Mouse (Mus musculus) thymus, postnatal 10 days (tissue): ENCODE measurements at regions not wholly inside any gene's neighbourhood (a gene's known extent, or its start where the extent isn't known, plus 50 kb on each side); places are given as distances from the start of the nearest gene placed in this dataset.
A peak's percentile ranks its signal among the peaks of the same experiment; 100 is the strongest.
"Not testable (repeated sequence)": the region's sequence is repeated elsewhere in the genome, so short reads cannot be mapped to it uniquely, and the experiment has no call there.

Source experiments
- DNase-seq, 2 experiments: peaks; one replicate each; pipeline ENCODE4 v3.0.0; 2021; ENCODE audit warnings: low spot score in 2 of 2

DNA sequence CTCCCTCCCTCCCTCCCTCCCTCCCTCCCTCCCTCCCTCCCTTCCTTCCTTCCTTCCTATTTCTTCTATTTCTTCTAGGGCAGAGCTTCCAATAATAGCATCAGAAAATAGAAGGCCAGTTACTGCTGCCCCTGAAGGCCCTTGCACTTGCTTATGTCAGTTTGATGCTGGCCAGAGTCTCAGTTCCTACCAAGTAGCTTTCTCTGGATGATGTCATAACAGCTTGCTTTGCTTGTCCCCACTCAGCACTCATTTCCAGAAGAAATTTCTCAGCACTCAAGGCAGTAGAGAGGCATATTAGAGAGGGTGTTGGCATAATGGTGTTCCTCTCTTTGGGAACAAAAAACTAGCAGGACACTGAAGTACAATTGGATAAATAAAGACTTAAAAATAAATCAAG, 811.6 kb upstream of the 4930444P10Rik start:
- no peak for DNase-seq

DNA sequence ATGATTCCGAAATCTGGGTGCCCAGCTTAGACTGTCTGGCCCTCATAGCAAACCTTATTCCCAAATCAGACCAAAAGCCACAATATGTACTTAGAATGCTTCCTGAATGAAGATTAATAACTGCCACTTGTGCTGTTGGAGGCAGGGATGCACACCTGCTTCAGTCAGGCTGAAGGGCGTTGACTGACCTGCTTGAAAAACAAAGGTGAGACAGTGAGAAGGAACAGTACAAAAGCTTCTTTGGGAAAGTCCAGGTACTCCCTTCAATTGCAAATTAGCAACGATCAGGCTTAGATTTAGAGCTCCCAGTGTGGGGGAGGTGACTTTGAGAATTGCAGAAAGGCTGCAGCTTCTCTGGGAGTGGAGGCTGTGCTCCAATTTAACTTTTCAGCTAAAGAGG, 775.3 kb upstream of the 4930444P10Rik start:
- not testable (repeated sequence) for DNase-seq

DNA sequence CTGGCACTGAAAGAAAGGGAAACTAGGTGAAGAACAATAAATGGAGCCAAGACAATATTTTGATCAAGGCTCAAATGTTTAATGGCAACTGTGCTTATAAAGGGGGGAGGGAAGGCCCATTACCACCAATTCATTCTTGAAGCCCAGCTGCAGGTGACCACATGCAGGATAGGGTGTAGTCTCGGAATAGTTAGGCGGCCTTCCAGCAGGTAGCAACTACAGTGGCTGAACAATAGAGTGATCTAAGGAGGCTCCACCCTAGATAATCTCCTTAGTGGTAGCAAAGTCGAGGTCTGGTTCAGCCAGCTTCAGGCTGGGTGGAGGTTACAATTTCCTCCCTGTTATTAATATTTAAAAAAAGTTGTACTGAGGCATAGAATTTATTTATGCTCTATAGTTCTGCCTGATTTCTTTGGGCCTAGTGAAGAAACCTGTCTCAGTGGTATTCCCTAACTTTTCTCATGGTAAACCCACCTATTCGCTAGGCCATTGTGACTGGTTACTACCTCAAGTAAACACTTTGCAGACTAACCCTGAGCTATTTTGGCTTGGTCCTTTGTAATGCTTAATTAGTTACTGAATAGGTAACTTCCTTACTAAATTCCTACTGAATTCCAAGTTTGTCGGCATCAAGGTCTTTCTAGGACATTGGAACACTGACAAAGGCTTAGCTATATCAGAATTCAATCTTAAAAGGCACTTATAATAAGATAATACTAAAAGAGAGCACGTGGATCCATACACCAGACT, 774.1 kb upstream of the 4930444P10Rik start:
- DNase-seq = not testable (repeated sequence)

DNA sequence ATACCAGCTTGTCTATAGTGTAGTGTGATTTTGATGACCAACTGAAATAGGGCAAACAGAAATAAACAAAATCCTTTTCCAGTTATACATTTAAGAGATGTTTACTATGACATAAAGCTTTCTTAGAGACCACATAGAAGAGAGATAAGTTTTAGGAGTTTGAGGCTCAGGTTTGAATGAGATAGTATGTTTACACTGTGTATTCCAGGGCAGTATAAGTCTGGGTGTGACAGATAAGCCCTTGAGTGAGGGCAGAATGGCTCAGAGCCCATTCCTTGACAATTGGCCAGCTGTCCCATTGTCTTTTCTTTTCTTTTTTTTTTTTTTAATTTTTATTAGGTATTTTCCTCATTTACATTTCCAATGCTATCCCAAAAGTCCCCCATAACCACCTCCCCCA, 744.0 kb upstream of the 4930444P10Rik start:
- DNase-seq = no peak

DNA sequence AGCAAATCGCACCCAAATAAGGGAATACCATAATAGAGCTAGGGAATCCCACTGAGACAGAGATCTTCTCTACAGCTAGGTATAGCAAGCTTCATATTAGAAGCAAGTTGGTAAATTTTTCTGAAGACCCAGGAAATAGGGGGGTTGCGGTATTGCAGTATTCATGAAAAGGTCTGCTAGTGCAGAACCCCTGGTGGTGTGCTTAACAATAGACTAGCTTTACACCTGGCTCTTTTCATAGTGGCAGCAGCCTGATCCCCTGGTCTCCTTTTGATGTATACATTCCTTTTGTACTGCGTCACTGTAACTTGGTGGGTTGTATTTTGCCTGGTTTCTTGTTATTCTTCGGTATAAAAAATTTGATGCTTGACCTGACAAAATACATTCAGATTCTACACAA, 731.6 kb upstream of the 4930444P10Rik start:
- DNase-seq = not testable (repeated sequence)

DNA sequence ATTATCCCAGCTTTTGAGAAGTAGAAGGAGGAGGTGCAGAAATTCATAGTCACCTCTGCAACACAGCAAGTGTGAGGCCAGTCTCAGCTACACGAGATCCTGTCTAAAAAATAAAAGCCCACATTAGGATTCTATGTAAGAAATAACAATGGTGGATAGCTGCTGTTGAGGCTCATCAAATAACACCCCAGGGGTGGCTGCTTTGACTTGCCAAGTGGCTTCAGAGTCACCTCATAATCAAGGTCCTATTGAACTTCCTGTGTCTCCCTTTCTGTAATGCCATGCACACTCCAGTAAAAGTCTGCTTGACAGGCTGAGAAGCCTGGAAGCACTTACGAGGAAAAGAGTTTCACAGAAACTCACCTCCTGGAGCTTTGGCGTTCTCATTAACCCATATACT, 730.9 kb upstream of the 4930444P10Rik start:
- no peak for DNase-seq

DNA sequence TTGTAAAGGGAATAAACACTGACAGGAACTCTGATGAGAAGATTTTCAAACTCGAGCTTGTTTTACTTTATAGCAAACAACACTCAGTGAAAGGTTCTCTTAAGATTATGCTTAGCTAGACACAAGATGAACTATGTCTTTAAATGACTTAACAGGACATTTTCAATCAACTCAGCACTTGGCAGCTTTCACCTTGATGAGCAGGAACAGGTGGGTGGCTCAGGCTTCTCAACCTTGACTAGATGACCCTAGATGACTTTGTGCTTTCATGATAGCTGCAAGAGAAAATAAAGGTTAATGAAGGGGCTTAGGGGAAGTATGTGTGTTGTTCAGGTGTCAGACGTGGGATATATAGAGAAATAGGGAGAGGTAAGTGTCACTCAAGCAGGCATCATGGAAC, 728.1 kb upstream of the 4930444P10Rik start:
- no peak for DNase-seq

DNA sequence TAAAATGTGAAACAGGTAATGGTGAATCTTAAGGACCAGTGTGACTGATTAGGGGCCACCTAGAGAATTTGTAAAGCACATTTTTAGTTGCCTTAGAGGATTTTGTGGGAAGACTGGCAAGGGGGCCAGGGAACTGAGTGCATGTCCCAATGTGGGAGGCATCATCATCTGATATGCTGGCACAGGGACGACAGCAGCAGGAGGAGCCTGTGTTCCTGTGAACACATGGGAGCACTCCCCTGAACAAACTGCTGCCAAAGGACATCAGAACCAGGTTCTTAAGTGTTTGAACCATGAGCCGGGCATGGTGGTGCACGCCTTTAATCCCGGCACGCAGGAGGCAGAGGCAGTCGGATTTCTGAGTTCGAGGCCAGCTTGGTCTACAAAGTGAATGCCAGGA, 723.4 kb upstream of the 4930444P10Rik start:
- no peak for DNase-seq

DNA sequence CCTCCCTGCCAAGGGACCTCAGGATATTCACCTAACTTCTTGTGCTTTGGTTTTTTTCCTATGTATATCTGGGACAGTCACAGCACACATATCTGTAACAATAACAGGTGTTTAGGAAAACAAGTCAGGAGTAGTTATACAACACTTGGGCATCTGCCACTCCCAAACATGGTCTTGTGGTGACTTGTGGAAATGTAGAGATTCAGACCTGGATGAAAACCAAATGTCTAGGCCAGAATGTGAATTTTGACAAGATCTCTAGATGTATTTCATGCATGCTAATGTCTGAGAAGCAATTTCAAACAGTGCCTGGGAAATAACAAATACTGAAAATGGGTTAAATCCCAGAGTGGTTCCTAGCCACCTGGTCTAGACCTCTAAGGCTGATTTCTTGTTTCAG, 722.6 kb upstream of the 4930444P10Rik start:
- DNase-seq = no peak

DNA sequence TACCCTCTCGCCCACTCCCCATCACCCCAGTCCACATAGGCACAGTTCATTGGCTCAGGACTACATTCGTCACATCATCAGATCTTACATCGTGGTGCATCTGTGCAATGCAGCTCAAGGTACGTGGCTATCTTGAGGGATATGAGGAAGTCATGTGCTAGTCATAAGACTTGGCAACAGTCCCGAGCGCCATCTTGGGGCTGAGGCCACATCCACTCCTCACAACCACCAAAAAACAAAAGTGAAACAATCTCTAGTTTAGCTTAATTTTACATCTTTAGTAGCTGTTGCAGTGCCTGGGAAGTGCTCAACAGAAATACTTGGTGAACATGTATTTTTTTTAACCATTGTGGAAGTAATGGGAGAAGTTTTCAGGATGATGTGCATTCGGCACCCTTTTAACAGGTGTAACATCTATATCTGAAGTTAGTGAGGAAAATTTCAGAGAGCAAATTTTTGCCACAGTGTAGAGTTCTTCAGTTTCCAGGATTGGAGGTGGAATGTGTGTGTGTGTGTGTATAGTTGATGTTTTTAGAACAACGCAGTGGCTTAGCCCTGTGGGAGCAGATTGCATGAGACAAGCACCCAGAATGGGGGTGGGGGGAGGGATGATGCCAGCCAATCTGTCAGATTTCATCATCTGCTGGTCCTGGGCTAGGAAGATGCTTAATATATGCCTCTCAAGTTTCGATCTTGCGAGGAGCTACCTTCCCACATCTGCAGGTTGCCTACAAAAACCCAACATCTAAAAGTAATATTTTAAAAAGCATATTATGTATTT, 716.4 kb upstream of the 4930444P10Rik start:
- no peak for DNase-seq

DNA sequence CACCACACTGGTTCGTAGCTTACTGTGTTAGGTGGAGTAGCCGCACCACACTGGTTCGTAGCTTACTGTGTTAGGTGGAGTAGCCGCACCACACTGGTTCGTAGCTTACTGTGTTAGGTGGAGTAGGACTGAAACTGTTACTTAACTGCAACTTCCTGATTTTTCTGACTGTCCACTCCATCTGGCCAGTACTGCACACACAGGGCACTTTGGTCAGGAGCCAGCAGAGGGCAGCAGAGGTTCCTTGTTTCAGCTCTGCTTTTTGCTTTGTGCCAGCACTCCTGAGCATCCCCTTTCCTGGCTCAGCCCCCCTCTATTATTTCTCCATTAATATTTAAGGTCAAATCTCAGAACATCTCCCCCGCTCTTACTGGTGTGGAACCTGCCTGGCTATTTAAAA, 705.2 kb upstream of the 4930444P10Rik start:
- DNase-seq = peak in 1 of 2 experiments; percentile 33

DNA sequence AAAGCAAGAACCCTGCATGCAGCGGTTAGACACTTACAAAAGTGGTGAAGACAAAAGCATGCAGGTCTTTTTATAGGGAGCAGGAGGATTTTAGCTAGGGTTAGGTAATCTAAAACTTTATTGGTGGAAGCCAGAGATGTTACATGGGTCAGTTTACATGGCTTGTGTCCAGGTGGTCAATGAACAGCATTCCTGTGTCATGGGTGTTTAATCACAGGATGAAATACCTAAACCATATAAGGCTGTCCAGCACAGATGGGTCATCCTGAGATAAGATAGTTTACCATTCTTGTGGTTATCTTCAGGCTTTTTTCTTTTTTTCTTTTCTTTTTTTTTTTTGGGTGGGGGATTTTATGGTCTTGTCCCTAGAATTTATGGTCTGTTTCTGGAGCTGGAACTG, 703.3 kb upstream of the 4930444P10Rik start:
- DNase-seq = no peak

DNA sequence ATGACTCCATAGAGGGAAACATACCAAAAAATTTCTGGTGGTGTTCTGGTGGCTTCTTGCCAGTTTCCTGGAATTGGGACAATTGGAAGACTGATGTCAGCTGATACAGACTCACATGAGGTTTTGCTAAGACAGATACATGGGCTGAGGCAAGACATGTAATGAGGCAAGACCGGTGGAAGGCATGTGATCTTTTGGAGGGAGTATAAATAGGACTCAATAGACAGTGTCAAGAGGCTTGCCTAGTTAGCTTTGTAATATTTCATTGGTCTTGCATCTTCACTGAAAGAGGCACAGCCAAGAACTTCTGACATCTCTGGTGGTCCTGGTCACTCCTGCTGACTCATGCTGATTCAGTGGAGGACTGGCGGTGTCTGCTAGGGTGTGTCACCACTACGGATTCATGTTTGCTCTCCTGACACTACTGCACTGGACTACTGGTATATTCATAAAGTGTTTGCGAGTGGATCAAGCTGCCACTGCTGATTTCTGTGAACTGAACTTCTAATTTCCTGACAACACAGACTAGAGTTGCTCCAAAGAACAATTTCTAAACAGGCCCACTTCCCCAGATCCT, 697.7 kb upstream of the 4930444P10Rik start:
- DNase-seq = no peak

DNA sequence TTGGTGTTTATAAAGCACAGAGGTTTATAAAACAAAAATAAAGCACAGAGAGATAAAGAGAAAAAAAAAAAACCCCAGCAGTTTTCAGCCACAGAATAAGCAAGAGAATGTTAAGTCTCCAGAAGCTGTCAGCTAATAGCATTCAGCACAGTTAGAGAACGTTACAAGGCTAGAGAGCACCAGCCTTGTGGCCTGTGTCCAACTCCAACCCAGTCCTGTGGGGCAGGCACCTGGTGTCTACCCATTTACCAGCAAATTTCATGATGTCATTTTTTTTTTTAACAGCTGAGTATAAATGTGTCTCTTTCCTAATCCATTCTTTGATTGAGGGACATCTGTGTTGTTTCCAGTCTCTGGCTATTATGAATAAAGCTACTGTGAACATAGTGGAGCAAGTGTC, 686.7 kb upstream of the 4930444P10Rik start:
- no peak for DNase-seq

DNA sequence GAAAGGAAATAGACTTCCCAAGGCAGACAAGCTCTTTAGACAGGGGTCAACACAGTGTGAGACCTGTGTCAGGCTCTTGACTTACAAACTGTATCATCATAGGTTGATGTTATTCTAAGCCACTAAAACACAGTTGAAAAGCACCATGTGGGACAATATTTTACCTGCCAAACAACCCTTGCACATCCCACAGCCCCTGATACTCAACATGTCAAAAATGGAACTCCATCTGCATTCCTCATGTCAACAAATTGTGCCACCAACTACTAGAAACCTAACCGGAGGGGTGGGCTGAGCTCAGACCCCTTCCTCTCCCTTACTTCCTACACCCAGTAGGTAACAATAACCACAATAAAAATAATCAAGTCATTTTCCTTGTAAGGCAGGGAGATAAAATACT, 667.8 kb upstream of the 4930444P10Rik start:
- DNase-seq = no peak
